Mouse (Mus musculus): ENCODE data around the gene Ppp1r1b. TPM values are rescaled to one million over a fixed set of nuclear protein-coding genes. Genes with fewer than 3 reads are reported as not detected.

The Ppp1r1b gene
- total RNA-seq (2012; rRNA removed), result 0.08 TPM in 1 of 2 replicates, not detected in the other
- not detected in 2 replicates for total RNA-seq (2014; rRNA removed)
- not detected in 2 replicates for polyA plus RNA-seq (2012; ENCODE audit: insufficient read length, low read depth)

GRCm38 (mm10) chr11:98348083-98348961 lies at the start of gene Ppp1r1b:
TSS of gene Ppp1r1b (plus strand) at chr11:98348404.
- H3K4me3 ChIP-seq (replicated peaks in 1 of 3; ENCODE audit: low read depth in 2 of 3, low read length in 2 of 3, poor library complexity in 1 of 3), result no peak within 1 kb of the TSS

GRCm38 (mm10) chr11:98298484-98299205 lies 49.6 kb upstream of the Ppp1r1b start:
- Histone ChIP-seq H3K4me2 (ENCODE audit: insufficient read depth, low read depth, poor library complexity, severe bottlenecking) (no peak overlapping the region), H3K4me3 (replicated peaks in 1 of 3; ENCODE audit: low read depth in 2 of 3, low read length in 2 of 3, poor library complexity in 1 of 3) (no peak overlapping the region), H3K4me1 (ENCODE audit: control insufficient read depth in 1 of 2, insufficient read depth in 2 of 2) (peaks cover 2 to 16% of the 10 kb centered on the region in 2 experiments), H3K9me3 (replicated peaks; ENCODE audit: low read length) (no peaks in the 10 kb centered on the region), H3K27me3 (replicated peaks) (peaks cover 95% of the 10 kb centered on the region), H3K27ac (ENCODE audit: insufficient read depth, low read depth) (no peak overlapping the region), H3K79me2 (replicated peaks; ENCODE audit: control insufficient read depth, extremely low read depth, insufficient read depth, poor library complexity, severe bottlenecking) (no peaks in the 10 kb centered on the region), H3K36me3 (replicated peaks in 1 of 2; ENCODE audit: control insufficient read depth in 1 of 2, insufficient read depth in 1 of 2, low read length in 1 of 2) (no peaks in the 10 kb centered on the region), H3K9ac (ENCODE audit: insufficient read depth, low read depth) (no peak overlapping the region)
- DNase-seq (ENCODE audit: extremely low read depth), result no peak
- dilution Hi-C loops (cut with MboI; ENCODE audit: extremely low pct_ligation_motif_present, extremely low pct_unique_long_range_greater_than_20kb, low sequenced_read_pairs), result no loop called here
- in situ Hi-C loops (cut with MboI; ENCODE audit: low pct_ligation_motif_present, low pct_unique_long_range_greater_than_20kb, low sequenced_read_pairs), result no loop called here
- no peak for TF ChIP-seq JUND (conservative IDR thresholded peaks at IDR 0.05; ENCODE audit: low read depth, low read length)
- no peak for TF ChIP-seq MAX (IDR thresholded peaks at IDR 0.05; ENCODE audit: low read length)
- no peak for TF ChIP-seq ETS1 (conservative IDR thresholded peaks at IDR 0.05; ENCODE audit: low read depth, low read length)
- no peak for TF ChIP-seq IRF4 (IDR thresholded peaks at IDR 0.05; ENCODE audit: low read depth, low read length)
- no peak for TF ChIP-seq GABPA (IDR thresholded peaks at IDR 0.05; ENCODE audit: insufficient replicate concordance, low read depth, low read length)
- TF ChIP-seq SIN3A (IDR thresholded peaks at IDR 0.05; ENCODE audit: low read length), result no peak
- TF ChIP-seq MAZ (IDR thresholded peaks at IDR 0.05; ENCODE audit: low read depth, low read length), result no peak
- TF ChIP-seq TBP (conservative IDR thresholded peaks at IDR 0.05; ENCODE audit: low read depth, low read length), result no peak
- TF ChIP-seq ZKSCAN1 (IDR thresholded peaks at IDR 0.05; ENCODE audit: borderline replicate concordance, low read depth, low read length), result no peak
- no peak for TF ChIP-seq NELFE (IDR thresholded peaks at IDR 0.05; ENCODE audit: low read depth, low read length)

More at GRCm38 (mm10) chr11:98348083-98348961, at the start of gene Ppp1r1b:
- dilution Hi-C loops (cut with MboI; ENCODE audit: extremely low pct_ligation_motif_present, extremely low pct_unique_long_range_greater_than_20kb, low sequenced_read_pairs) (no loop called here), in situ Hi-C loops (cut with MboI; ENCODE audit: low pct_ligation_motif_present, low pct_unique_long_range_greater_than_20kb, low sequenced_read_pairs) (loop anchor here (25.0 kb wide), 1 partner anchor 289 kb away; the partner anchor contains the start of genes Gm12355, Gsdma2 and Gsdma3)
- H3K9me3 ChIP-seq (replicated peaks; ENCODE audit: low read length), result no peaks in the 10 kb centered on the region
- H3K27me3 ChIP-seq (replicated peaks), result peaks cover 80% of the 10 kb centered on the region
- no peak for TF ChIP-seq HCFC1 (IDR thresholded peaks at IDR 0.05; ENCODE audit: low read depth, low read length)
- TF ChIP-seq JUN (IDR thresholded peaks at IDR 0.05; ENCODE audit: insufficient read depth, low read depth, low read length), result no peak
- TF ChIP-seq KAT2A (IDR thresholded peaks at IDR 0.05; ENCODE audit: insufficient replicate concordance, low read length), result no peak
- no peak for TF ChIP-seq IRF4 (IDR thresholded peaks at IDR 0.05; ENCODE audit: low read depth, low read length)
- no peak for TF ChIP-seq POLR2A (IDR thresholded peaks at IDR 0.05; ENCODE audit: low read depth, low read length)
- TF ChIP-seq MAFK (IDR thresholded peaks at IDR 0.05; ENCODE audit: insufficient replicate concordance, low read length), result no peak
- no peak for TF ChIP-seq TCF12 (IDR thresholded peaks at IDR 0.05; ENCODE audit: low read depth, low read length)
- no peak for TF ChIP-seq PAX5 (IDR thresholded peaks at IDR 0.05; ENCODE audit: low read length)
- no peak for TF ChIP-seq CTCF (conservative IDR thresholded peaks at IDR 0.05 in 1 of 2, IDR thresholded peaks at IDR 0.05 in 1 of 2; ENCODE audit: low read depth in 2 of 2, low read length in 2 of 2)
- no peaks in the 10 kb centered on the region for H3K36me3 ChIP-seq (replicated peaks in 1 of 2; ENCODE audit: control insufficient read depth in 1 of 2, insufficient read depth in 1 of 2, low read length in 1 of 2)
- no peaks in the 10 kb centered on the region for H3K79me2 ChIP-seq (replicated peaks; ENCODE audit: control insufficient read depth, extremely low read depth, insufficient read depth, poor library complexity, severe bottlenecking)
- H3K27ac ChIP-seq (ENCODE audit: insufficient read depth, low read depth), result no peak within 1 kb of the TSS
- peaks cover 3 to 9% of the 10 kb centered on the region in 2 experiments; a peak in 3 of 4 replicates for H3K4me1 ChIP-seq (ENCODE audit: control insufficient read depth in 1 of 2, insufficient read depth in 2 of 2)
- no peak for DNase-seq (ENCODE audit: extremely low read depth)
- H3K9ac ChIP-seq (ENCODE audit: insufficient read depth, low read depth), result no peak within 1 kb of the TSS
- no peak within 1 kb of the TSS for H3K4me2 ChIP-seq (ENCODE audit: insufficient read depth, low read depth, poor library complexity, severe bottlenecking)

All from CH12.LX (cell line).